Mouse (Mus musculus) liver, adult 2 months (tissue): ENCODE measurements at regions not wholly inside any gene's neighbourhood (a gene's known extent, or its start where the extent isn't known, plus 50 kb on each side); places are given as distances from the start of the nearest gene placed in this dataset.

ENCODE experiments used
- DNase-seq: peaks from one replicate; pipeline ENCODE4 v3.0.0-alpha.2; 2011; ENCODE audit warnings: low read depth, low spot score; ENCODE audit errors: extremely low read depth
- H3K27ac ChIP-seq: fragments of 200-500 bp; replicated peaks from 2 replicates; pipeline ENCODE4 v1.5.1; 2012; ENCODE audit warnings: low read depth, mild to moderate bottlenecking, control low read depth, inconsistent platforms, low read length; ENCODE audit not compliant: insufficient read depth
- H3K27me3 ChIP-seq: fragments of 200-500 bp; 2 replicates; pipeline ENCODE4 v1.6.1; 2012; ENCODE audit warnings: mild to moderate bottlenecking, moderate library complexity, low read length, inconsistent platforms; ENCODE audit not compliant: control insufficient read depth, insufficient read depth
- H3K36me3 ChIP-seq: fragments of 200-500 bp; 2 replicates; pipeline ENCODE4 v1.6.1; 2012; ENCODE audit warnings: low read length, inconsistent platforms; ENCODE audit not compliant: control insufficient read depth, insufficient read depth
- H3K4me1 ChIP-seq: fragments of 200-500 bp; 2 replicates; pipeline ENCODE4 v1.6.1; 2011; ENCODE audit warnings: low read length; ENCODE audit not compliant: control insufficient read depth, insufficient read depth
- H3K4me3 ChIP-seq: fragments of 200-500 bp; 2 replicates; pipeline ENCODE4 v1.5.1; 2011; ENCODE audit warnings: low read depth, mild to moderate bottlenecking, control low read depth, low read length, moderate library complexity; ENCODE audit not compliant: insufficient read depth
- H3K79me2 ChIP-seq: fragments of 200-500 bp; 2 replicates; pipeline ENCODE4 v1.6.1; 2012; ENCODE audit warnings: inconsistent platforms, mild to moderate bottlenecking, low read length, moderate library complexity; ENCODE audit not compliant: control insufficient read depth, insufficient read depth
- H3K9ac ChIP-seq: fragments of 200-500 bp; 2 replicates; pipeline ENCODE4 v1.6.1; 2012; ENCODE audit warnings: low read depth, mild to moderate bottlenecking, control low read depth, inconsistent platforms, low read length
- CTCF ChIP-seq: fragments of 200-500 bp; IDR thresholded peaks from 2 replicates; pipeline ENCODE4 v1.5.1; 2011; ENCODE audit warnings: low read depth, low read length, control low read depth
- POLR2A ChIP-seq: fragments of 200-500 bp; IDR thresholded peaks from 2 replicates; pipeline ENCODE4 v1.6.1; 2011; ENCODE audit warnings: low read length, control low read depth; ENCODE audit not compliant: insufficient read depth; ENCODE audit errors: extremely low read depth
- WGBS: fragments of 180-500 bp; shearing (Covaris S2); methylation state at CpG from one replicate; pipeline ENCODE4 v1.1.7; 2018; 5-methylcytosine and 5-hydroxymethylcytosine counted together

DNA sequence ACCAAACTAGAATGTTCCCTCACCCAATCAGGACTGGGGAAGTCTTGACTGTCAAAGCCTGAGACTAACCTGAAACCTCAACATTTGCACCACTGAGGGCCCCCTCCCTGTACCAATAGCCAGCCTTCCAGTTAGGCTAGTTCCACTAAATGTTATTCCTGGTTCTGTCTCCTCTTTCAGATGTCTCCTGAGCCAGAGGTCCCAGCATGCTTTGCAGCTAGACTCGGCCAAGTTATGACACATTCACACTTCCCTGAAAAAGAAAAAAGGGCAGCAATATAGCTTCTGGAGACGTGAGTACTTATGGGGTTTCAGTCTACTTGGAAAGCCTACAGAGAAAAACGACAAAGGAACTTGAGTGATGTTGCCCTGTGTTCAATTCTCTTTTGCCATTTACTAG, 308.1 kb downstream of the Gm826 start:
- H3K36me3 ChIP-seq, result no peaks in the 10 kb centered on the region
- H3K4me1 ChIP-seq, result no peaks in the 10 kb centered on the region
- H3K9ac ChIP-seq, result no peak overlapping the region
- H3K27ac ChIP-seq, result no peak overlapping the region
- TF ChIP-seq POLR2A (no peak), CTCF (no peak)
- H3K4me3 ChIP-seq, result no peak overlapping the region
- no peaks in the 10 kb centered on the region for H3K79me2 ChIP-seq
- H3K27me3 ChIP-seq, result no peaks in the 10 kb centered on the region
- 64% methylated on average over 3 of the region's 3 CpGs for WGBS
- DNase-seq, result no peak

DNA sequence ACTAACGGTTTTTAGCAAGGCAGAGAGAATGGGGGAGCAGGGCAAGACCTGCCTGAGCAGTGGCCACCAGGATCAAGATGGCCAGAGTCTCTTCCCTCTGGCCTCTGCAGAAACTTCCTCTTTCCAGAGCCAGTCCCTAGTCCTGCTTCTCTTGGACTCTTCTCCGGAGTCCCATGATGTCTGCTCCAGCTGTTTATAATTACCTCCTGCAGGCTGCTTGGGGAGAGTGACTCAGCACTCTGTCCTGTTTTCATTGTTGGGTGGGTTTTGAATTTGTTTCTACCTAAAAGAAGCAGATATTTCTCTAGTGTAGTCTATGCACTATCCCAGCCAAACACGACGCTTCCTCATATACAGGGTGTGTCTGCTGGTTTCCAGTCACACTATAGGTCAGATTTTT, 312.4 kb downstream of the Gm826 start:
- no peak overlapping the region for H3K9ac ChIP-seq
- no peak overlapping the region for H3K4me3 ChIP-seq
- H3K4me1 ChIP-seq, result no peaks in the 10 kb centered on the region
- no peak overlapping the region for H3K27ac ChIP-seq
- no peaks in the 10 kb centered on the region for H3K79me2 ChIP-seq
- TF ChIP-seq POLR2A, result no peak
- no peak for TF ChIP-seq CTCF
- no peaks in the 10 kb centered on the region for H3K36me3 ChIP-seq
- 76% methylated on average over 4 of the region's 4 CpGs for WGBS
- DNase-seq, result no peak
- H3K27me3 ChIP-seq, result no peaks in the 10 kb centered on the region; the same call in 1 of the 2 replicates

DNA sequence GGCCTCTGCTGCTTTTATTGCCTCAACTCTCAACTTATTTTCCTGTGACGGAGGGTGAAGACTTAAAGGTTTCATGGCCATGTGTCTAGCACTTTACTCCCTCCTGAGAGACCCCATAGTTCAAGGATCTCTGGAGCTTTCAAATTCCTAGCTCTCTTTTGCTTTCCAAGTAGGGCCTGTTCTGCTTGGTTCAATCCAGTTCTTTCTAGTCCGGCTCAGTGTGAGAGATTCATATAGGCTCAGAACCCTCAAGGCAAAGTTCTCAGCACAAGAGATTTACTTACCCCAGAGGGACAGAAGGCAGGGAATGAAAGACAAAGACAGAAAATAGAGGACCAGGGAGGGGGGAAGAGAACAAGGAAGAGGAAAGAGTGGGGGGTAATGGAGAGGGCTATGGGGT, 313.1 kb downstream of the Gm826 start:
- Histone ChIP-seq H3K36me3 (no peaks in the 10 kb centered on the region), H3K4me1 (no peaks in the 10 kb centered on the region), H3K27ac (no peak overlapping the region), H3K27me3 (no peaks in the 10 kb centered on the region; the same call in 1 of the 2 replicates), H3K4me3 (no peak overlapping the region), H3K79me2 (no peaks in the 10 kb centered on the region), H3K9ac (no peak overlapping the region)
- WGBS, result 96% methylated on average over 2 of the region's 2 CpGs
- no peak for DNase-seq
- TF ChIP-seq CTCF, result no peak

GRCm38 (mm10) chr2:160017020-160017812, 316.7 kb downstream of the Gm826 start:
- DNase-seq, result no peak

DNA sequence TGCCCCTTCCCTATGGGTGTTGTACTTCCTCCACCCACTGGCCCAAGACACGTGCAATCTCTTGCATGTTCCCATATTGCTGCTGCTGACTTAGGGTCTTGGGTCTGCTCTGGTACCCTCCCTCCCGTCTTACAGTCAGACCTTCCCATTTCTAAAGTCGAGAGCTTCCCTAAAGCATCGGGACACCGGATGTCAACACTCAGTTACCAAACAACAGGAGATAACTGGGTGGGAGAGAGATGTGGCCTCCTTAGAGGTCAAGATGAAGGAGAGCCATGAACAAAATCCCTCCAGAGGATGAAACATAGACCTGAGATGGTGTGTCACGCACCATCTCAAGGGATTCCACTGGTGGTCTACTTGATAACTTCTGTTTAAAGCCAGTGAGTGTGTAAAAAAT, 322.5 kb downstream of the Gm826 start:
- H3K9ac ChIP-seq, result no peak overlapping the region
- TF ChIP-seq POLR2A (no peak), CTCF (no peak)
- H3K27me3 ChIP-seq, result no peaks in the 10 kb centered on the region
- no peaks in the 10 kb centered on the region for H3K79me2 ChIP-seq
- no peak overlapping the region for H3K4me3 ChIP-seq
- H3K4me1 ChIP-seq, result no peaks in the 10 kb centered on the region
- H3K27ac ChIP-seq, result no peak overlapping the region
- WGBS, result 77% methylated on average over 6 of the region's 6 CpGs
- no peaks in the 10 kb centered on the region for H3K36me3 ChIP-seq
- no peak for DNase-seq

More at GRCm38 (mm10) chr2:160017020-160017812, 316.7 kb downstream of the Gm826 start:
- Histone ChIP-seq H3K27me3 (no peaks in the 10 kb centered on the region; the same call in 1 of the 2 replicates), H3K36me3 (no peaks in the 10 kb centered on the region), H3K79me2 (no peaks in the 10 kb centered on the region), H3K4me3 (no peak overlapping the region), H3K27ac (no peak overlapping the region), H3K9ac (no peak overlapping the region), H3K4me1 (no peaks in the 10 kb centered on the region)
- TF ChIP-seq CTCF (no peak), POLR2A (no peak)
- WGBS, result 83% methylated on average over 5 of the region's 5 CpGs

DNA sequence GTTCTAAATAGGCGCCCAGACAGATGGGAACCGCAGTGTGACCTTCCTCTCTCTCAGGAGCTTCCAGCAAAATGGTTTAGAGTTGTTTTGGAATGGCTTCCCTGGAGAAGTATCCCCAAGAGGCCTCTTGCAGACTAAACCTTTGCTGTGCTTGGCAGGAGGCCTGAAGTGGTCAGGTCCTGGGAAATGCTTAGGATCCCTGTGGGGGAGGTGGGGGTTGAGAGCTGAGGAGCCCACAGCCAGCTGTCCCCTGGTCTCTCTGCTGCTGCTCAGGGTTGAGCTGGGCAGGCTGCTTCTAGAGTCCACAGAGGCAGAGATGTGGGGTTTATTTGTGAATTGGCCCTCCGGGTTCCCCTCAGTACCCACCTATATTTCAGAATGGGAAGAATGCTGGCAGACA, 331.3 kb downstream of the Gm826 start:
- Histone ChIP-seq H3K4me1 (no peaks in the 10 kb centered on the region), H3K9ac (no peak overlapping the region), H3K36me3 (no peaks in the 10 kb centered on the region), H3K4me3 (no peak overlapping the region), H3K79me2 (no peaks in the 10 kb centered on the region), H3K27me3 (no peaks in the 10 kb centered on the region), H3K27ac (no peak overlapping the region)
- TF ChIP-seq POLR2A (no peak), CTCF (no peak)
- DNase-seq, result no peak
- 74% methylated on average over 3 of the region's 3 CpGs for WGBS
